Mouse (Mus musculus) hindbrain, embryonic 12.5 days (tissue): ENCODE measurements around the gene Spata32. TPM values are rescaled to one million over a fixed set of nuclear protein-coding genes. Genes with fewer than 3 reads are reported as not detected.

ENCODE experiments used
- ATAC-seq: fragments of 200-750 bp; cut with Nextera tagmentation; 2 replicates; pipeline ENCODE4 v1.8.0; 2017; ENCODE audit warnings: moderate TSS enrichment; ENCODE audit not compliant: low FRiP score
- H3K27ac ChIP-seq: fragments of 300-500 bp; sonication (generic); 2 replicates; pipeline ENCODE4 v1.5.1; 2016; ENCODE audit warnings: mild to moderate bottlenecking
- H3K27me3 ChIP-seq: fragments of 300-500 bp; sonication (generic); 2 replicates; pipeline ENCODE4 v1.6.1; 2016; ENCODE audit warnings: mild to moderate bottlenecking
- H3K36me3 ChIP-seq: fragments of 300-500 bp; sonication (generic); 2 replicates; pipeline ENCODE4 v1.6.1; 2016; ENCODE audit warnings: mild to moderate bottlenecking
- H3K4me1 ChIP-seq: fragments of 300-500 bp; sonication (generic); 2 replicates; pipeline ENCODE4 v1.6.1; 2016
- H3K4me2 ChIP-seq: fragments of 300-500 bp; sonication (generic); replicated peaks from 2 replicates; pipeline ENCODE4 v1.6.1; 2016; ENCODE audit warnings: mild to moderate bottlenecking
- H3K4me3 ChIP-seq: fragments of 300-500 bp; sonication (generic); 2 replicates; pipeline ENCODE4 v1.5.1; 2016; ENCODE audit warnings: mild to moderate bottlenecking
- H3K9ac ChIP-seq: fragments of 300-500 bp; sonication (generic); 2 replicates; pipeline ENCODE4 v1.6.1; 2016; ENCODE audit warnings: mild to moderate bottlenecking, moderate library complexity
- H3K9me3 ChIP-seq: fragments of 300-500 bp; sonication (generic); replicated peaks from 2 replicates; pipeline ENCODE4 v1.6.1; 2016; ENCODE audit warnings: mild to moderate bottlenecking
- WGBS: fragments of 180-500 bp; shearing (Covaris S2); methylation state at CpG from one replicate; pipeline ENCODE4 v1.1.7; 2016; 5-methylcytosine and 5-hydroxymethylcytosine counted together
- polyA plus RNA-seq: library from polyadenylated mRNA; unstranded; fragments of >200 nt; fragmentation: Nextera tagmentation; extraction: Ambion mirVana; gene quantifications from 2 replicates; pipeline ENCODE4 v1.2.1, GENCODE M21; 2016

The Spata32 gene
- polyA plus RNA-seq, 1 experiment from 2014 or later: not detected

GRCm38 (mm10) chr11:103170111-103170493 lies 48.1 kb downstream of the Spata32 start:
- H3K36me3 ChIP-seq: no peaks in the 10 kb centered on the region
- WGBS: 47% methylated on average over 3 of the region's 3 CpGs
- H3K27me3 ChIP-seq: peaks cover 57% of the 10 kb centered on the region
- peak overlapping the region; percentile 72 for H3K4me3 ChIP-seq
- H3K4me1 ChIP-seq: peaks cover 14% of the 10 kb centered on the region
- peak overlapping the region; percentile 98 for H3K4me2 ChIP-seq
- no peak overlapping the region for H3K27ac ChIP-seq
- H3K9ac ChIP-seq: peak overlapping the region; percentile 81
- ATAC-seq: no peak
- no peaks in the 10 kb centered on the region for H3K9me3 ChIP-seq

- Histone ChIP-seq H3K4me3 (no peak overlapping the region), H3K4me2 (no peak overlapping the region), H3K9ac (no peak overlapping the region), H3K27ac (no peak overlapping the region), H3K9me3 (no peaks in the 10 kb centered on the region), H3K27me3 (peaks cover 54% of the 10 kb centered on the region), H3K4me1 (peaks cover 14% of the 10 kb centered on the region), H3K36me3 (no peaks in the 10 kb centered on the region)
- ATAC-seq: no peak
- 83% methylated on average over 5 of the region's 5 CpGs for WGBS
Measured at GRCm38 (mm10) chr11:103169664-103170063, 48.6 kb downstream of the Spata32 start.

- 27% methylated on average over 9 of the region's 9 CpGs for WGBS
- ATAC-seq: no peak
- Histone ChIP-seq H3K27me3 (peaks cover 53% of the 10 kb centered on the region), H3K36me3 (no peaks in the 10 kb centered on the region), H3K27ac (no peak overlapping the region), H3K4me3 (no peak overlapping the region), H3K4me2 (no peak overlapping the region), H3K9ac (no peak overlapping the region), H3K4me1 (peaks cover 14% of the 10 kb centered on the region), H3K9me3 (no peaks in the 10 kb centered on the region)
Measured at GRCm38 (mm10) chr11:103168690-103169390, 49.4 kb downstream of the Spata32 start.

- no peaks in the 10 kb centered on the region for H3K4me1 ChIP-seq
- peaks cover 8% of the 10 kb centered on the region for H3K27me3 ChIP-seq
- H3K4me2 ChIP-seq: no peak overlapping the region
- no peak overlapping the region for H3K27ac ChIP-seq
- no peak for ATAC-seq
- no peaks in the 10 kb centered on the region for H3K9me3 ChIP-seq
- H3K36me3 ChIP-seq: no peaks in the 10 kb centered on the region
- WGBS: 34% methylated on average over 10 of the region's 10 CpGs
- no peak overlapping the region for H3K4me3 ChIP-seq
- H3K9ac ChIP-seq: no peak overlapping the region
Measured at GRCm38 (mm10) chr11:103164391-103164790, 53.8 kb downstream of the Spata32 start.

GRCm38 (mm10) chr11:103162132-103162531 lies 56.1 kb downstream of the Spata32 start:
- Histone ChIP-seq H3K27ac (no peak overlapping the region), H3K27me3 (0 out of 2 replicates have a peak, but pooled peaks cover 4% of the 10 kb centered on the region), H3K4me1 (peaks cover 7% of the 10 kb centered on the region), H3K4me2 (no peak overlapping the region), H3K9me3 (no peaks in the 10 kb centered on the region), H3K36me3 (no peaks in the 10 kb centered on the region), H3K4me3 (no peak overlapping the region), H3K9ac (no peak overlapping the region)
- 88% methylated on average over 5 of the region's 5 CpGs for WGBS
- no peak for ATAC-seq

GRCm38 (mm10) chr11:103161449-103161848 lies 56.8 kb downstream of the Spata32 start:
- no peaks in the 10 kb centered on the region for H3K9me3 ChIP-seq
- 0 out of 2 replicates have a peak, but pooled peaks cover 4% of the 10 kb centered on the region for H3K27me3 ChIP-seq
- H3K27ac ChIP-seq: no peak overlapping the region
- H3K9ac ChIP-seq: no peak overlapping the region
- no peak overlapping the region for H3K4me3 ChIP-seq
- no peak overlapping the region for H3K4me2 ChIP-seq
- peaks cover 7% of the 10 kb centered on the region for H3K4me1 ChIP-seq
- H3K36me3 ChIP-seq: no peaks in the 10 kb centered on the region
- ATAC-seq: no peak
- 74% methylated on average over 7 of the region's 7 CpGs for WGBS

GRCm38 (mm10) chr11:103160738-103161137 lies 57.5 kb downstream of the Spata32 start:
- 90% methylated on average over 11 of the region's 11 CpGs for WGBS
- no peaks in the 10 kb centered on the region for H3K36me3 ChIP-seq

GRCm38 (mm10) chr11:103158621-103159478 lies 59.4 kb downstream of the Spata32 start:
- ATAC-seq: peak; percentile 89
- Histone ChIP-seq H3K27ac (no peak overlapping the region; the same call in 1 of the 2 replicates), H3K4me1 (peaks cover 7% of the 10 kb centered on the region), H3K9ac (no peak overlapping the region), H3K4me3 (peak overlapping the region; percentile 14; the same call in 1 of the 2 replicates), H3K36me3 (no peaks in the 10 kb centered on the region), H3K27me3 (no peaks in the 10 kb centered on the region), H3K9me3 (no peaks in the 10 kb centered on the region), H3K4me2 (peak overlapping the region; percentile 48)
- 1% methylated on average over 25 of the region's 25 CpGs for WGBS

More at GRCm38 (mm10) chr11:103160738-103161137, 57.5 kb downstream of the Spata32 start:
- Histone ChIP-seq H3K4me1 (peaks cover 7% of the 10 kb centered on the region), H3K9ac (no peak overlapping the region), H3K9me3 (no peaks in the 10 kb centered on the region), H3K4me2 (no peak overlapping the region), H3K27me3 (0 out of 2 replicates have a peak, but pooled peaks cover 4% of the 10 kb centered on the region), H3K27ac (no peak overlapping the region), H3K4me3 (no peak overlapping the region)
- no peak for ATAC-seq

Other genes with a start within 250 kb of the Spata32 start
- gene Nmt1, start 190.2 kb downstream of the Spata32 start, polyA plus RNA-seq: 38.6 and 40.3 TPM in 2 replicates
- gene Dcakd, start 190.1 kb downstream of the Spata32 start, polyA plus RNA-seq: 160 and 161 TPM in 2 replicates
- 1.6 and 1.7 TPM in 2 replicates for gene Plcd3, start 116.8 kb downstream of the Spata32 start, polyA plus RNA-seq
- gene Acbd4, start 116.8 kb downstream of the Spata32 start, polyA plus RNA-seq: 7.0 and 8.3 TPM in 2 replicates
- 3.8 and 4.0 TPM in 2 replicates for gene Hexim1, start 102.2 kb downstream of the Spata32 start, polyA plus RNA-seq
- 12.0 and 12.9 TPM in 2 replicates for gene Hexim2, start 86.0 kb downstream of the Spata32 start, polyA plus RNA-seq
- 1.4 and 1.6 TPM in 2 replicates for gene Fmnl1, start 47.3 kb downstream of the Spata32 start, polyA plus RNA-seq
- 0.34 and 0.71 TPM in 2 replicates for gene 1700023F06Rik, start 9.9 kb downstream of the Spata32 start, polyA plus RNA-seq
- 3.9 and 4.8 TPM in 2 replicates for gene Map3k14, start 49.0 kb upstream of the Spata32 start, polyA plus RNA-seq
- 5.2 and 5.9 TPM in 2 replicates for gene Arhgap27, start 145.3 kb upstream of the Spata32 start, polyA plus RNA-seq
- gene Plekhm1, start 194.3 kb upstream of the Spata32 start, polyA plus RNA-seq: 11.5 and 12.1 TPM in 2 replicates